Mouse (Mus musculus) intestine, embryonic 16.5 days (tissue): Measurements from ENCODE around the gene Ces3a. TPM values are rescaled to one million over a fixed set of nuclear protein-coding genes. Genes with fewer than 3 reads are reported as not detected.
"Not testable (repeated sequence)": the region's sequence is repeated elsewhere in the genome, so short reads cannot be mapped to it uniquely, and the experiment has no call there.

Experiments used
- ATAC-seq: fragments of 200-750 bp; cut with Nextera tagmentation; 2 replicates; pipeline ENCODE4 v1.8.0; 2017; ENCODE audit warnings: moderate TSS enrichment, moderate library complexity
- H3K27ac ChIP-seq: fragments of 300-500 bp; sonication (generic); 2 replicates; pipeline ENCODE4 v1.5.1; 2014; ENCODE audit warnings: mild to moderate bottlenecking, low read length
- H3K27me3 ChIP-seq: fragments of 300-500 bp; sonication (generic); replicated peaks from 2 replicates; pipeline ENCODE4 v1.6.1; 2014; ENCODE audit warnings: low read length, control low read depth, mixed read lengths; ENCODE audit not compliant: control insufficient read depth, insufficient read depth
- H3K36me3 ChIP-seq: fragments of 300-500 bp; sonication (generic); 2 replicates; pipeline ENCODE4 v1.6.1; 2014; ENCODE audit warnings: low read length, control low read depth; ENCODE audit not compliant: control insufficient read depth, insufficient read depth
- H3K4me1 ChIP-seq: fragments of 300-500 bp; sonication (generic); 2 replicates; pipeline ENCODE4 v1.6.1; 2014; ENCODE audit warnings: low read length, control low read depth, mixed read lengths; ENCODE audit not compliant: control insufficient read depth, insufficient read depth
- H3K4me2 ChIP-seq: fragments of 300-500 bp; sonication (generic); 2 replicates; pipeline ENCODE4 v1.6.1; 2014; ENCODE audit warnings: low read depth, low read length, control low read depth
- H3K4me3 ChIP-seq: fragments of 300-500 bp; sonication (generic); 2 replicates; pipeline ENCODE4 v1.5.1; 2014; ENCODE audit warnings: mild to moderate bottlenecking, low read length
- H3K9ac ChIP-seq: fragments of 300-500 bp; sonication (generic); 2 replicates; pipeline ENCODE4 v1.6.1; 2014; ENCODE audit warnings: low read depth, low read length
- H3K9me3 ChIP-seq: fragments of 300-500 bp; sonication (generic); 2 replicates; pipeline ENCODE4 v1.6.1; 2016; ENCODE audit warnings: low read length, control low read depth; ENCODE audit not compliant: control insufficient read depth
- WGBS: fragments of 180-500 bp; shearing (Covaris S2); extraction: QIAGEN DNeasy Blood & Tissue Kit; methylation state at CpG from one replicate; pipeline ENCODE4 v1.1.7; 2014; 5-methylcytosine and 5-hydroxymethylcytosine counted together
- polyA plus RNA-seq: library from polyadenylated mRNA; unstranded; fragments of >200 nt; fragmentation: Nextera tagmentation; extraction: Ambion mirVana; gene quantifications from 2 replicates; pipeline ENCODE4 v1.2.1, GENCODE M21; 2015

The Ces3a gene
- polyA plus RNA-seq, 1 experiment from 2014 or later = not detected

DNA sequence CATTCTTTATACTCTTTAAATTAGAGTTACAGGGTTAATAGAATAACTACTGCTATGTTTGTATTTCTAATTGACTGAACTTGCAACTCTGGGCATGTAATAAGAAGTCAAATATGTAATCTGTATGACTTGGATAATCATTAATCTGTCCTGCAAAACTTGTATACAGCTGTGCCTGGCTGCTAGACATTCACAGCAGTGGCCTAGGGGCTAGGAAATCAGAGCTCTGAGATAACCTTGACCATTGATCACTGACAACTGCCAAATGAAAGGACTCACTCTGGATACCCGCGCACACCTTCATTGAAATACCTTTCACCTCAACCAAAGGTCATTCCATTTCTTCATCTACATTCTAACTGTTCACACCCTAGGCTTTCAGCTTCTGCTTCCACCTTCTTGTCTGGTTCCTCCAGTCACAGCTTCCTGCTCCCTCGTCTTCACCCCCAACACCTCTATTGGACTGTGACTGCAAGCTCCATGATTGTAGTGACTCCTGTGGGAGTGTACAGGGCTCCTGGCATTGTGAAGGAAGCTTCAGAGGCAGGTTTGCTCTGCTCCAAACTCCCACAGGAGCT is 2.5 kb upstream of the Ces3a start:
- H3K27ac ChIP-seq = no peak overlapping the region; the same call in 1 of the 2 replicates
- no peaks in the 10 kb centered on the region for H3K36me3 ChIP-seq
- peak; percentile 92 for ATAC-seq
- no peaks in the 10 kb centered on the region for H3K27me3 ChIP-seq
- H3K4me1 ChIP-seq = peaks cover 4% of the 10 kb centered on the region; the same call in 1 of the 2 replicates
- no peak overlapping the region for H3K4me3 ChIP-seq
- 40% methylated on average over 3 of the region's 3 CpGs for WGBS
- H3K9ac ChIP-seq = no peak overlapping the region
- H3K9me3 ChIP-seq = no peaks in the 10 kb centered on the region
- H3K4me2 ChIP-seq = no peak overlapping the region

DNA sequence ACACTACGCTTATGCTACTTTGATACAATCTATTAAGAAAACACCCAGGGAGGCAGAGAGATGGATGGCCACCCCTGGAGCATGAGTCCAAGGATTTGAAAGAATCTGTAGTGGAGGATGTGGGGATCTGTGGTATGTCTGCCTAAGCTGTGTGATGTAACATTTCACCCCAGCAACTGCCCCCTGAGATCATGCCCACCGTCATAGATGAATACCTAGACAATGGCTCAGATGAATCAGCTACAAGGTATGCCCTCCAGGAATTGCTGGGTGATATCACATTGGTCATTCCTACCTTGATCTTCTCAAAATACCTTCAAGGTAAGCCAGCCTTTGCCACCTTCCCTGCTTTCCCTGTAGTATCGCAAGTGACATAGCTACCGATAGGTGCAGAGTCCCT is 7.8 kb downstream of the Ces3a start:
- ATAC-seq = no peak
- Histone ChIP-seq H3K4me2 (no peak overlapping the region), H3K4me1 (no peaks in the 10 kb centered on the region), H3K36me3 (no peaks in the 10 kb centered on the region), H3K9ac (no peak overlapping the region), H3K9me3 (no peaks in the 10 kb centered on the region), H3K27ac (no peak overlapping the region), H3K4me3 (no peak overlapping the region), H3K27me3 (no peaks in the 10 kb centered on the region)
- WGBS = 93% methylated on average over 4 of the region's 4 CpGs

GRCm38 (mm10) chr8:105060056-105060455 is 11.7 kb downstream of the Ces3a start:
- Histone ChIP-seq H3K9me3 (no peaks in the 10 kb centered on the region), H3K4me2 (no peak overlapping the region), H3K36me3 (no peaks in the 10 kb centered on the region), H3K27ac (no peak overlapping the region), H3K4me3 (no peak overlapping the region), H3K27me3 (no peaks in the 10 kb centered on the region), H3K4me1 (no peaks in the 10 kb centered on the region), H3K9ac (no peak overlapping the region)
- ATAC-seq = no peak

DNA sequence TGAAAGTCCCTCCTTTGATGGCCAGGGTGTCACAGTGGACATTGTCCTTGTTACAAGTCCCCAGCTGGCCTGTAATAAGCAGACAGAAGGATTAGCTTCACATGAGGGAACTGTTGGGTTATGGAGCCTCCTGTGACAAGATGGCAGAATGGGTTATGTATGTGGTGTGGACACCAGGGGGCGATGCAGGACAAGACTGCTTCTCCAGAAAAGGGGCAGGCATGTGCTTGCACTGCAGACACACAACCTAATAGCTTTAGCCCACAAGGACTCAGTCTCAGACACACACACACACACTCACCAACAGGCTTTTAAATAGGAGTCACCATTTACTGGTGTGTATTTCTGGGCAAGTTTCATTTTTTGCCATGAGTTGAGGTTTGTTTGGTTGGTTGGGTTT is 18.4 kb downstream of the Ces3a start:
- Histone ChIP-seq H3K9me3 (no peaks in the 10 kb centered on the region), H3K27me3 (no peaks in the 10 kb centered on the region), H3K9ac (no peak overlapping the region), H3K4me3 (no peak overlapping the region), H3K4me2 (no peak overlapping the region), H3K36me3 (no peaks in the 10 kb centered on the region), H3K4me1 (no peaks in the 10 kb centered on the region), H3K27ac (no peak overlapping the region)
- WGBS = 0% methylated on average over 1 of the region's 1 CpGs
- no peak for ATAC-seq

- not testable (repeated sequence) for H3K4me2 ChIP-seq, H3K27ac ChIP-seq, ATAC-seq, H3K4me3 ChIP-seq, H3K4me1 ChIP-seq, H3K9me3 ChIP-seq, H3K9ac ChIP-seq, H3K36me3 ChIP-seq, H3K27me3 ChIP-seq
- 53% methylated on average over 7 of the region's 7 CpGs for WGBS
Measured at GRCm38 (mm10) chr8:105067905-105068304, 19.5 kb downstream of the Ces3a start.

GRCm38 (mm10) chr8:105068971-105069370 is 20.6 kb downstream of the Ces3a start:
- Histone ChIP-seq H3K4me1 (no peaks in the 10 kb centered on the region), H3K4me3 (no peak overlapping the region), H3K9me3 (no peaks in the 10 kb centered on the region), H3K27ac (no peak overlapping the region), H3K36me3 (no peaks in the 10 kb centered on the region), H3K4me2 (no peak overlapping the region), H3K9ac (no peak overlapping the region), H3K27me3 (no peaks in the 10 kb centered on the region)
- no peak for ATAC-seq

- Histone ChIP-seq H3K27ac (no peak overlapping the region), H3K27me3 (no peaks in the 10 kb centered on the region), H3K4me2 (no peak overlapping the region), H3K9me3 (no peaks in the 10 kb centered on the region), H3K9ac (no peak overlapping the region), H3K4me3 (no peak overlapping the region), H3K36me3 (no peaks in the 10 kb centered on the region), H3K4me1 (no peaks in the 10 kb centered on the region)
- ATAC-seq = no peak
- 91% methylated on average over 4 of the region's 4 CpGs for WGBS
Measured at GRCm38 (mm10) chr8:105076601-105077000, 28.2 kb downstream of the Ces3a start.

DNA sequence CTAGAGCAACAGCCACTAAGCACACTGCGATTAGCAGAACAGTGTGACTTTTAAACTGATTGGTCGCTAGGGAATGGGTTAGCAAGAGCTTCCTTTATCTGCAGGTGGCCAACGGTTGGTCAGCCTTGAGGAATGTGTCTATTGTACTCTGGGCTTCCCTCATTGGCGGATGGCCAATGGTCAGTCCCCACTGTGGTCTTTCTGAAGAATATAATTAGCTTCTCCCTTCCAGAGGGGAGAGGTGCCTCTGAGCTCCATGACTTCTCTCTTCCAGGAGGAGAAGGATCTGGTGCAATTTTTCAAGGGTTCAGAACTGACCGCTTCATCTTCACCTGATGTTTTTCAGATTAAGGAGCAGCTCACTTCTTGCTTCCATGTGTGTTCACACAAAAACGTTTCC is 28.7 kb downstream of the Ces3a start:
- no peaks in the 10 kb centered on the region for H3K9me3 ChIP-seq
- no peaks in the 10 kb centered on the region for H3K36me3 ChIP-seq
- no peaks in the 10 kb centered on the region for H3K4me1 ChIP-seq
- H3K27me3 ChIP-seq = no peaks in the 10 kb centered on the region
- no peak overlapping the region for H3K4me2 ChIP-seq
- WGBS = 72% methylated on average over 6 of the region's 6 CpGs
- H3K27ac ChIP-seq = no peak overlapping the region
- ATAC-seq = no peak
- H3K9ac ChIP-seq = no peak overlapping the region
- no peak overlapping the region for H3K4me3 ChIP-seq

DNA sequence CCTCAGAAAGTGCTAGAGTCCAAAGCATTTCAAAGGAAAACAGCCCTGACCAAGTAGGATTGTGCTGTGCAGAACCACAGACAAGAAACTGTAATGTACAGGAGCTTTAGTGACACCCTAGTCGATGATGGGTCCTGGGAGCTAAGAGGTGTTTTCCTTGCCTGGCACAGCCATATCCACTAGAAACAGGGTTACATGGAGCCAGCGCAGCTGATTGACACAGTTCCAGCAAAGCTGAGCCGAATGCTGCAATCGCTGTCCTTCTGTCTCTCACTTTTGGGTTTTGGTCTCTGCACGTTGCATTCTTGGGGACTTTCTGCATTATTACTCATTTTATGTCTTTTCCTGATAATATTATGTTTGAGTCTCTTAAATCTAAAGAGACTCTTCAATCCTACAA is 30.2 kb downstream of the Ces3a start:
- Histone ChIP-seq H3K27me3 (no peaks in the 10 kb centered on the region), H3K4me1 (no peaks in the 10 kb centered on the region), H3K9ac (no peak overlapping the region), H3K9me3 (no peaks in the 10 kb centered on the region), H3K27ac (no peak overlapping the region), H3K36me3 (no peaks in the 10 kb centered on the region), H3K4me3 (no peak overlapping the region), H3K4me2 (no peak overlapping the region)
- WGBS = 80% methylated on average over 5 of the region's 5 CpGs
- no peak for ATAC-seq

- peak; percentile 52; the same call in 1 of the 2 replicates for ATAC-seq
- WGBS = 44% methylated on average over 5 of the region's 5 CpGs
- H3K36me3 ChIP-seq = no peaks in the 10 kb centered on the region
- no peaks in the 10 kb centered on the region for H3K9me3 ChIP-seq
- H3K9ac ChIP-seq = no peak overlapping the region
- no peak overlapping the region for H3K4me2 ChIP-seq
- no peaks in the 10 kb centered on the region for H3K4me1 ChIP-seq
- H3K27ac ChIP-seq = no peak overlapping the region
- no peaks in the 10 kb centered on the region for H3K27me3 ChIP-seq
- H3K4me3 ChIP-seq = no peak overlapping the region
Measured at GRCm38 (mm10) chr8:105080814-105081336, 32.5 kb downstream of the Ces3a start.
